ENCODE assay signal across 8 mouse cellular contexts in genomic region chr4:63948066-63948687, GRCm38 (mm10).
DNase-seq lines count a peak whose midpoint lies in the region; ATAC-seq and TF ChIP-seq lines count a peak whose summit lies in the region.

No protein-coding gene starts in this region.

- peak; percentile 94 for TF ChIP-seq RAD21 in CH12.LX (IDR thresholded peaks at IDR 0.05; ENCODE audit: low read depth, low read length)

- dilution Hi-C loops in CH12.LX (cut with MboI; ENCODE audit: extremely low pct_ligation_motif_present, extremely low pct_unique_long_range_greater_than_20kb, low sequenced_read_pairs), result no loop called here

- in situ Hi-C loops in CH12.LX (cut with MboI; ENCODE audit: low pct_ligation_motif_present, low pct_unique_long_range_greater_than_20kb, low sequenced_read_pairs), result loop anchor here (10.0 to 25.0 kb wide), 2 partner anchors 263 to 536 kb away; partner anchors contain the start of gene Akna

- H3K27me3 ChIP-seq in CH12.LX (replicated peaks), result no peaks in the 10 kb centered on the region
- no peaks in the 10 kb centered on the region for H3K27me3 ChIP-seq in forebrain, embryonic 11.5 days (ENCODE audit: control insufficient read depth, insufficient read depth, low read length)
- no peaks in the 10 kb centered on the region for H3K27me3 ChIP-seq in lung, embryonic 14.5 days (ENCODE audit: insufficient read depth, low read length)

- TF ChIP-seq CTCF in CH12.LX (conservative IDR thresholded peaks at IDR 0.05 in 1 of 2, IDR thresholded peaks at IDR 0.05 in 1 of 2; ENCODE audit: low read depth in 2 of 2, low read length in 2 of 2), result peak; percentile 72 to 86
- TF ChIP-seq CTCF in brain, embryonic 14.5 days (IDR thresholded peaks at IDR 0.05; ENCODE audit: borderline replicate concordance, extremely low read depth, insufficient read depth, insufficient read length), result peak; percentile 79; the same call in 1 of the 2 replicates
- TF ChIP-seq CTCF in lung, embryonic 14.5 days (IDR thresholded peaks at IDR 0.05; ENCODE audit: low read depth), result peak; percentile 82

- 40% methylated on average over 12 of the region's 12 CpGs for WGBS in forebrain, embryonic 11.5 days
- 36% methylated on average over 12 of the region's 12 CpGs for WGBS in lung, embryonic 14.5 days

- H3K9me3 ChIP-seq in CH12.LX (replicated peaks; ENCODE audit: low read length), result no peaks in the 10 kb centered on the region
- H3K9me3 ChIP-seq in forebrain, embryonic 11.5 days (ENCODE audit: control insufficient read depth, low read length), result no peaks in the 10 kb centered on the region
- H3K9me3 ChIP-seq in lung, embryonic 14.5 days (ENCODE audit: low read depth, low read length), result no peaks in the 10 kb centered on the region

- 0 out of 2 replicates have a peak overlapping the region, but pooled peaks have one; percentile 27 for H3K4me2 ChIP-seq in CH12.LX (ENCODE audit: insufficient read depth, low read depth, poor library complexity, severe bottlenecking)
- no peak overlapping the region for H3K4me2 ChIP-seq in forebrain, embryonic 11.5 days (ENCODE audit: low read depth, low read length, severe bottlenecking)
- H3K4me2 ChIP-seq in lung, embryonic 14.5 days, result 0 out of 2 replicates have a peak overlapping the region, but pooled peaks have one; percentile 20

- no peak overlapping the region for H3K27ac ChIP-seq in CH12.LX (ENCODE audit: insufficient read depth, low read depth)
- H3K27ac ChIP-seq in forebrain, embryonic 11.5 days (ENCODE audit: low read depth, low read length), result no peak overlapping the region
- no peak overlapping the region for H3K27ac ChIP-seq in lung, embryonic 14.5 days (ENCODE audit: low read depth)

- no peak overlapping the region; the same call in 1 of the 2 replicates for H3K9ac ChIP-seq in CH12.LX (ENCODE audit: insufficient read depth, low read depth)
- no peak overlapping the region for H3K9ac ChIP-seq in forebrain, embryonic 11.5 days (ENCODE audit: low read length)
- no peak overlapping the region for H3K9ac ChIP-seq in lung, embryonic 14.5 days

- TF ChIP-seq EP300 in CH12.LX (IDR thresholded peaks at IDR 0.05; ENCODE audit: low read length), result no peak

- peaks cover 14 to 57% of the 10 kb centered on the region in 2 experiments for H3K36me3 ChIP-seq in CH12.LX (replicated peaks in 1 of 2; ENCODE audit: control insufficient read depth in 1 of 2, insufficient read depth in 1 of 2, low read length in 1 of 2)
- H3K36me3 ChIP-seq in forebrain, embryonic 11.5 days (ENCODE audit: control insufficient read depth, insufficient read depth, low read length), result no peaks in the 10 kb centered on the region
- no peaks in the 10 kb centered on the region for H3K36me3 ChIP-seq in lung, embryonic 14.5 days (ENCODE audit: insufficient read depth)

- TF ChIP-seq POLR2A in CH12.LX (IDR thresholded peaks at IDR 0.05; ENCODE audit: low read depth, low read length), result no peak
- TF ChIP-seq POLR2A in brain, embryonic 14.5 days (IDR thresholded peaks at IDR 0.05; ENCODE audit: borderline replicate concordance, extremely low read depth, insufficient read depth, insufficient read length, poor library complexity, severe bottlenecking), result no peak

- no peak overlapping the region for H3K4me3 ChIP-seq in CH12.LX (replicated peaks in 1 of 3; ENCODE audit: low read depth in 2 of 3, low read length in 2 of 3, poor library complexity in 1 of 3)
- H3K4me3 ChIP-seq in forebrain, embryonic 11.5 days (ENCODE audit: low read depth, low read length), result no peak overlapping the region
- H3K4me3 ChIP-seq in lung, embryonic 14.5 days (ENCODE audit: low read depth, low read length), result no peak overlapping the region

- H3K79me2 ChIP-seq in CH12.LX (replicated peaks; ENCODE audit: control insufficient read depth, extremely low read depth, insufficient read depth, poor library complexity, severe bottlenecking), result peaks cover 11% of the 10 kb centered on the region

- peaks cover 27 to 52% of the 10 kb centered on the region in 2 experiments for H3K4me1 ChIP-seq in CH12.LX (ENCODE audit: control insufficient read depth in 1 of 2, insufficient read depth in 2 of 2)
- no peaks in the 10 kb centered on the region for H3K4me1 ChIP-seq in forebrain, embryonic 11.5 days (replicated peaks; ENCODE audit: control insufficient read depth, insufficient read depth, low read length)
- H3K4me1 ChIP-seq in lung, embryonic 14.5 days (ENCODE audit: insufficient read depth), result no peaks in the 10 kb centered on the region

- DNase-seq in CH12.LX (ENCODE audit: extremely low read depth), result peak; percentile 84
- peak; percentile 90 for DNase-seq in brain, embryonic 14.5 days (ENCODE audit: low read depth)
- DNase-seq in forebrain, embryonic 11.5 days (ENCODE audit: low spot score), result peak; percentile 62
- DNase-seq in heart, postnatal 4 days, result peak; percentile 58
- peak; percentile 70 for DNase-seq in layer of hippocampus, adult 11-12 months (ENCODE audit: low spot score)
- DNase-seq in lung, embryonic 14.5 days, result peak; percentile 88
- DNase-seq in ovary, postnatal 14 days (ENCODE audit: low spot score), result peak; percentile 47
- peak; percentile 72 for DNase-seq in thymus, postnatal 14 days

- peak; percentile 66 for ATAC-seq in forebrain, embryonic 11.5 days (replicated peaks; ENCODE audit: low FRiP score)
- peak; percentile 68; the same call in 1 of the 2 replicates for ATAC-seq in lung, embryonic 14.5 days (ENCODE audit: insufficient read depth)

TF ChIP-seq in CH12.LX, 34 proteins besides CTCF, POLR2A, EP300 and RAD21:
- TF ChIP-seq MEF2A (IDR thresholded peaks at IDR 0.05; ENCODE audit: borderline replicate concordance, low read depth, low read length) (no peak), MAX (IDR thresholded peaks at IDR 0.05; ENCODE audit: low read length) (no peak), MXI1 (IDR thresholded peaks at IDR 0.05; ENCODE audit: low read depth, low read length) (no peak), ZC3H11A (IDR thresholded peaks at IDR 0.05; ENCODE audit: low read depth, low read length) (peak; percentile 80), IRF4 (IDR thresholded peaks at IDR 0.05; ENCODE audit: low read depth, low read length) (peak; percentile 28; the same call in 1 of the 2 replicates), TCF12 (IDR thresholded peaks at IDR 0.05; ENCODE audit: low read depth, low read length) (no peak), ELF1 (IDR thresholded peaks at IDR 0.05; ENCODE audit: low read depth, low read length) (no peak), SMC3 (IDR thresholded peaks at IDR 0.05; ENCODE audit: low read depth, low read length) (peak; percentile 93), USF2 (conservative IDR thresholded peaks at IDR 0.05; ENCODE audit: low read depth, low read length) (no peak), USF1 (IDR thresholded peaks at IDR 0.05; ENCODE audit: low read depth, low read length) (no peak), NELFE (IDR thresholded peaks at IDR 0.05; ENCODE audit: low read depth, low read length) (peak; percentile 34; the same call in 1 of the 2 replicates), JUND (conservative IDR thresholded peaks at IDR 0.05; ENCODE audit: low read depth, low read length) (0 out of 2 replicates have a peak, but pooled peaks have one; percentile 34), ETS1 (conservative IDR thresholded peaks at IDR 0.05; ENCODE audit: low read depth, low read length) (no peak), MAZ (IDR thresholded peaks at IDR 0.05; ENCODE audit: low read depth, low read length) (no peak), GABPA (IDR thresholded peaks at IDR 0.05; ENCODE audit: insufficient replicate concordance, low read depth, low read length) (no peak), CHD2 (IDR thresholded peaks at IDR 0.05; ENCODE audit: low read length) (no peak), ZNF384 (IDR thresholded peaks at IDR 0.05; ENCODE audit: low read depth, low read length) (no peak)
